23 mouse cellular contexts compared by ENCODE assay signal in the genomic region with DNA sequence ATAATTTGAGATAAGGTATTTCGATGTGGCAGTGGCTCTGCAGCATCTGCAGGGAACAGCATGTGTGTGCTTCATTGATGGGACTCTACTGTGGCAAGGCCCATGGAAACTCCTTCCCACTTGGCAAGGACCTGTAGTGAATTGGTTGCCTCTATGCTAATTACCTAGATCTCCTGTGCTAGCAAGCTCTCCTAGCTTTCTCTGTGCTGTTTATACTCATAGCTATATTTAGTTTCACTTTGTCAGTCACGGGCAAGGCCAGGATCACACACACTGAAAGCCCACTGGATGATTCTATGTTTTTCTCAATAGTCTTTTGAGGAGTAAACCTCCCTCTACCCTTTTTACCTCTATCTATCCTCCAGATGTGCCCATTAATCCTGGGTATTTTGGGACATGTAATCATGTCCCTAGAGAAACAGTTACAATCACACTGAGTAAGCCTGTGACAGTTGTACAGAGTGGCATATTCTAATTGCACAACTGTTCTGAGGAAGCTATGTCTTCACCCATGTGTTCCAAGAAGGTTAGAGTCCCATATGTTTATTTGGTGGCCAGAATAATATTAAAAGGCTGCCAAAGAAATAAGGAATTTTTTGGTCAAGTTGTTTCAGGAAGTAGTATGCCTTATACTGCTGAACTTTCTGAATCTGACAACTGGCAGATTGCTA. TPM values are rescaled to one million over a fixed set of nuclear protein-coding genes. Genes with fewer than 3 reads are reported as not detected.
DNase-seq lines count a peak whose midpoint lies in the region; ATAC-seq lines count a peak whose summit lies in the region.
"Had no signal": no experiment of that assay in that cellular context is flagged by ENCODE, and none has a peak within 500 bp of the region (broad histone marks: within the 10 kb centered on the region; RNA-seq: fewer than 3 reads in every experiment).

No protein-coding gene starts in this region.

- DNase-seq in 3T3-L1 (ENCODE audit: low read depth, low spot score) (peak; percentile 15), A20 (ENCODE audit: low read depth, low spot score) (peak; percentile 46), adipocyte (ENCODE audit: low spot score) (peak; percentile 78)
- DNase-seq in kidney, adult 9 months: no peak
- no peak for DNase-seq in thymus, postnatal 14 days
- DNase-seq in right cerebral cortex, postnatal 36 days (ENCODE audit: low spot score in 2 of 2): no peak
- DNase-seq: adrenal gland, postnatal 36 days; cerebellum, adult 11-12 months; cerebellum, postnatal 10 days; forebrain, postnatal 0 days; gastrocnemius, postnatal 14 days; heart, adult 2 months; kidney, postnatal 4 days; liver, embryonic 13.5 days; lung, adult 2 months; lung, postnatal 14 days; right cerebral cortex, postnatal 14 days; thymus, postnatal 4 days had no signal

- peak; percentile 72 for ATAC-seq in megakaryocyte, adult 5-6 weeks (ENCODE audit: poor library complexity, severe bottlenecking)
- ATAC-seq: CD4-positive, CD25-positive, alpha-beta regulatory T cell, adult 4 months; forebrain, postnatal 0 days; hindbrain, postnatal 0 days; intestine, embryonic 16.5 days had no signal

RNA-seq across cellular contexts. Expression of a gene that starts 16.0 kb away (rescaled TPM):
- not detected in 2 replicates for total RNA-seq in megakaryocyte, adult 5-6 weeks (2015)
- total RNA-seq in megakaryocyte, adult 5-6 weeks (2017): not detected in 2 replicates
- total RNA-seq: adrenal gland, postnatal 36 days; heart, adult 2 months; neutrophil, adult 5-6 weeks had no signal

Comparison
In these comparisons a context has a peak if more than half of its experiments do, and no peak if none do; other contexts are left out.
1. DNase-seq: peak in 3T3-L1 (single experiment), A20 (single experiment) and adipocyte (single experiment); none in kidney, adult 9 months (single experiment), thymus, postnatal 14 days (single experiment) and right cerebral cortex, postnatal 36 days (0 of 2).